Mouse (Mus musculus): ENCODE results near the gene Spink2.
"Not testable (repeated sequence)": the region's sequence is repeated elsewhere in the genome, so short reads cannot be mapped to it uniquely, and the experiment has no call there.

The Spink2 gene

DNA sequence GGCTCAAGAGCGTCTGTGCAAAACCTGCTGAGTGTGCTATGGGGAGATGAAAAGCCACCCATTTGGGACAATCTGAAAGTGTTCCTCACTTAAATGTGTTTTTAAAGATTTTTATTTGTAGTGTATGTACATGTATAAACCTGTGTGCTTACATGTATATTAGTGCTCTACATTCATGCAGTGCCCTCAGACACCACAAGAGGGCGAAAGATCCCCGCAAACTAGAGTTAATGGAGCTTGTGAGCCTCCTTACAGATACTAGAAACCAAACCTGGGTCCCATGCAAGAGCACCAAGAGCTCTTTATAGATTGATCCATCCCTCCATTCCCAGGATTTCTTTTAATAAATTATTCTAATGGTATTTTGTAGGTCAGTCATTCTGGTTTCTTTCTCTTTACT is 17.3 kb downstream of the Spink2 start:
- DNase-seq (ENCODE audit: low read depth, low spot score), result no peak

DNA sequence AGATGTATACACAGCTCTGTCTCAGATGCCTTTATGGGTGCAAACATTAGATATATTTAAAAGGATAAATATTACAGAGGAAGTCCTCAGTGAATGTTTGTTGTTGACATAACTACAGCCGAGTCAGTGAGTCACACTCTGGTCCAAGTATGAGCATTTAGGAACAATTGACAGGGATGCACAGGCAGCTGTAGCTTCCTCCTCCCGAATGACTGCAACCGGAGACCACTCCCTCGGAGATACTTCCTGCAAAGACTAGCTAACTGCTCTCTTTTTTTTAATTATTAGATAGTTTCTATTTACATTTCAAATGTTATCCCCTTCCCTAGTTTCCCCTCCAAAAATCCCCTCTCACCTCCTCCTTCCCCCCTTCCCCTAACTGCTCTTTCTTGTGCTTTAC is 18.0 kb downstream of the Spink2 start:
- DNase-seq (ENCODE audit: low read depth, low spot score), result no peak

GRCm38 (mm10) chr5:77191631-77192030 is 19.6 kb downstream of the Spink2 start:
- no peak for DNase-seq (ENCODE audit: low read depth, low spot score)

GRCm38 (mm10) chr5:77191106-77191505 is 20.2 kb downstream of the Spink2 start:
- no peak for DNase-seq (ENCODE audit: low read depth, low spot score)

DNA sequence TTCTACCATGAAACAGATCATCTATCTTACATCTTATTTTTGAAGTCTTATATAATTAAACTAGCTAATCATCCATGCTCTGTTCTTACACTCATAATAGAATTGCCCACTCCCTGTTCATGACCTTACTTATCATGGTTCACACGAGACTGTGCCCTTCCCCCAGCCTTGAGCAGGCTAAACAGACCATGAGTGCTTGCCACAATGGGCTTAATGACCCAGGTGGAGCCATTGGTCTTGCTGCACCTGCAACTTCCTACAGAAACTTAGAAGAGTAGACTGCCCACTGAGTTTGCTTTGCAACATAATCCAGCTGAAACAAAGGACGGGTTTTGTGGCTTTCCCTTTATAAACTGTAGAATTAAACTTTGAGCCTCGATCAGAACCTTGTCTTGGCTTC is 22.5 kb downstream of the Spink2 start:
- no peak for DNase-seq (ENCODE audit: low read depth, low spot score)

DNA sequence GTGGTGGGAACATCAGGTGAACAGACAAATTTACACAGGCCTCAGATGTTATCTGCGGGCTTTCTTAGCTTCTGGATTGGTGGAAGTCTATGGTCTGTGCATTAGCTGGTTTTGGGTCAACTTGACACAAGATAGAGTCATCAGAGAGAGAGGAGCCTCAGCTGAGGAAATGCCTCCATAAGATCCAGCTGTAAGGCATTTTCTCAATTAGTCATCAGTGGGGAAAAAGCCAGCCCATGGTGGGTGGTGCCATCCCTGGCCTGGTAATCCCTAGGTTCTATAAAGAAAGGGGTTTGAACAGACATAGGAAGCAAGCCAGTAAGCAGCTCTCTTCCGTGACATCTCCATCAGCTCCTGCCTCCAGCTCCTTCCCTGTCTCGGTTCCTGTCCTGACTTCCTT is 25.9 kb downstream of the Spink2 start:
- no peak for DNase-seq (ENCODE audit: low read depth, low spot score)

GRCm38 (mm10) chr5:77183876-77184275 is 27.4 kb downstream of the Spink2 start:
- DNase-seq (ENCODE audit: low read depth, low spot score), result not testable (repeated sequence)

- DNase-seq (ENCODE audit: low read depth, low spot score), result no peak
Measured at GRCm38 (mm10) chr5:77183338-77183737, 27.9 kb downstream of the Spink2 start.

DNA sequence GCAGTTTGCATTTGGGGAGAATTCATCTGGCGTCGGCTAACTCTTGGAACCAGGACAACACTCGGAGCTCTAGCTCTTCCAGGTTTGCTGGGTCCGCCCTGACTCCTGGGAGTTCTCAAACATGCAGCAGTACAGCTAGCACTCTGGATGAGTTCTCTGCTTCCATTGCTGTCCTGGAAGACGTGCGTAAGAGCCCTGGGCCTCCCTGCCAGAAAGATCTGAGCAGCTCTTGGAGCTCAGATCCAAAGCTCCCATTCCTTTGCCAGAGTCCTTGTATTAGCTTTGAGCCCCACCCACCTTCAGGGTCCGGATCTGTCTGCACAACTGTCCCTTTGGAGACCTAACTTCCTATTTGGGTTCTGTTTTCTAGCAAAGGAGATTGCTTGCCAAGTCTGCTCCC is 29.8 kb downstream of the Spink2 start:
- no peak for DNase-seq (ENCODE audit: low read depth, low spot score)

GRCm38 (mm10) chr5:77178976-77179375 is 32.3 kb downstream of the Spink2 start:
- DNase-seq (ENCODE audit: low read depth, low spot score), result no peak

GRCm38 (mm10) chr5:77178008-77178407 is 33.3 kb downstream of the Spink2 start:
- no peak for DNase-seq (ENCODE audit: low read depth, low spot score)

GRCm38 (mm10) chr5:77174779-77175178 is 36.5 kb downstream of the Spink2 start:
- DNase-seq (ENCODE audit: low read depth, low spot score), result no peak

GRCm38 (mm10) chr5:77170593-77170992 is 40.7 kb downstream of the Spink2 start:
- DNase-seq (ENCODE audit: low read depth, low spot score), result peak; percentile 18

- DNase-seq (ENCODE audit: low read depth, low spot score), result no peak
Measured at GRCm38 (mm10) chr5:77167306-77167945, 43.8 kb downstream of the Spink2 start.

DNA sequence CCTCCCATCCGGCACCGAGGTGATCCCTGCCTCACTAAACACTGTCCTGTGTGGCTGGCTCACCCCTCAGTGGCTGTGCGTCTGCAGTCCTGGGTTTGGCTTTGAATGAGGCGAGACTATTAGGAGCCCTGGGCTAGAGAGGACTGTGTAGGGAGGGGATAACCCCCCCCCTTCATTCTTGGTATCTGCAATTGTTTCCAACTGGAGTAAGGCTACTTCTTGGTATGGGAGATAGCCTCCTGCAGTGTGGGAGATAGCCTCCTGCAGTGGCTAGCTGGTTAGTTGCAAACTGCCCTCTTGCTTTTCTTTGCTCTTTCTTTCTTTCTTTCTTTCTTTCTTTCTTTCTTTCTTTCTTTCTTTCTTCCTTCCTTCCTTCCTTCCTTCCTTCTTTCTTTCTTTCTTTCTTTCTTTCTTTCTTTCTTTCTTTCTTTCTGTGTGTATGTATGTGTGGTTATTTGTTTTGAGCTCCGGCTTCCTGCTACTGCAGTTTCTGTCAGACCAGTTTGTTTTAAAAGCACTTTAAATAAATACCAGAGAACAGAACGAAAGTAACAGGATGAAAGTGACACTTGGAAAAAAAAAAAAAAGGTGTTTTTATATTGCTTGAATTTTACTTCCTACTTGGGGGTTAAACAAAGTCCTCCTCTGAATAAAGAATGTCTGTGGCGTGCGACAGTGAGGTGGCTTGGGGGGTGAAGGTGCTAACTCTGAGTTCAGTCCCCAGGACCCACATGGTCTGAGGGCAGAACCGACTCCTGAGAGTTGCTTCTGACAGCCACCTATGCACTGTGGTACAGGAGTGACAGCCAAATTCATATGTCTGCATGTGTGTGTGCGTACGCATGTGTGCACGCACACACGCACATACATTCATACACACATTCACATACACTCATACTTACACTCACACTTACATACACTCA is 45.3 kb downstream of the Spink2 start:
- no peak for DNase-seq (ENCODE audit: low read depth, low spot score)

GRCm38 (mm10) chr5:77163597-77163996 is 47.7 kb downstream of the Spink2 start:
- DNase-seq (ENCODE audit: low read depth, low spot score), result no peak

DNA sequence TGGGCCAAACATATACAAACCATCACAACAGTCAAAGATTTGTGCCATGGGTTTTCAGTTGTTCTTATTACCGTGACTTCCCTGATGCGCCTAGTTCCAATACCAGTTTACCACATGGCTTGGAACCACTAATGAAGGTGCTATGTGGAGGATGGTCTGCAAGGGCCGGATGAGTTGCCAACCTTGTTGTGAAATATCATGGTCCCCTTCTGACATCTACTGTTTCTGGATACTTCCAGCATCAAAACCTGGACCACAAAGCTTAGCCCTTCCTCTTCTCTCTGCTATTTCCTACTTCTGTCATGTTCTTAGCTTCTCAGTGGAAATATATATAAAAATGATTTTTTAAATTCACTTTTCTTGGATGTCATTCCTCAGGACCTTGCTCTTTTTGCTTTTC is 48.7 kb downstream of the Spink2 start:
- no peak for DNase-seq (ENCODE audit: low read depth, low spot score)

DNA sequence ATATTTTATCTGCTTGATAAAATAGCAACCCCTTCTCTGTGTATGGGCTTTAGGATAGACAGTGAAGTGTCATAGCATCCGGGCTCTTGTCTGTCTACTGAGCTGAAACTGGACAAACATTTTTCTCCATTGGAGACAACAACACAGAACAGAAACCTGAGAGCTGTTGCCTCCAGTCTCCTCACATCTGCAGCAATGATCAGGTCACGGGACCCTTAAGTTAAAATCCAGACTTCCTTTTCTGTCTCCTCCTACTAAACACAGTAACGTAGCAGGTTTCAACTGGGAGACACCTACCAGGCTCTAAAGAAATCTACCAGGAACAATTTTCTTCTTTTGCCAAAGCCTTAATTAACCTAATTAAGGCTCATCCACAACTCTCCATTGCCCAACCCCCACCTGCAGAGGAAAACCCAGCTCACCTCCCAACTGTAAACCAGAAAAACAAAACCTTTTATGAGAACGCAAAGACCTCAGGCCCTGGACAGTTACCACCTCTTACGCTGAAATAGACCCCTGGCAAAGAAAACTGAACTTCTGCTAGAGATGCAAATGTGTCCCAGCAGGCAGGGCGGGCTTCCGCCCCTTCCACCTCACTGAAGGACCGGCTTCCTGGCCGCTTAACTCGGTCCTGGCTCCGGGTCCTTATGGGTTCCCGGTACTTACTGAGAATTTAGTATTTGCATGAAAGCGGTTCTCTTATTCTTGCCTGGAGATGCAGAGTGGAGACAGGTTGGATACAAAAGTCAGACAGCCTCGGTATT is 53.3 kb downstream of the Spink2 start:
- no peak for DNase-seq (ENCODE audit: low read depth, low spot score)

DNA sequence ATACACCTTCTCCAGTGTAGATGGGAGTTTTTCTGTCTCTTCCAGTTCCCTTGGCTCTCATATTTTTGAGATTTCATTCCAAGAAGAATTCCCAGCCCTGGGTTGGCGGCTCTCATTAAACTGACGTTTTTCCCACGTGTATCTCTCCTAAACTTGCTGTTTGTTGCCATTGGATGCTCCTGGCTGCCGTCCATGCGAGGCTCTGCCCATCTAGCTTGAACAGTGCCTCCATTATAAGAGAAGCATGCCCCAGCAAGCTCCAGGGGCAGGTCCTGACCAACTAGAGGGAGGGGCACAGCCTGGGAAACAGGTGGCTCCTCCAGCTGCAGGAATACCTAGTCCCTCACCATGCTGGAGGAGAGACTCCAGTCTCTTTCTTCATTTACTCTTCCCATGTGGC is 54.3 kb downstream of the Spink2 start:
- no peak for DNase-seq (ENCODE audit: low read depth, low spot score)

GRCm38 (mm10) chr5:77155526-77155925 is 55.7 kb downstream of the Spink2 start:
- DNase-seq (ENCODE audit: low read depth, low spot score), result no peak
